Mouse (Mus musculus) intestine, embryonic 14.5 days (tissue): ENCODE measurements around the gene 1700029I15Rik. TPM values are rescaled to one million over a fixed set of nuclear protein-coding genes. Genes with fewer than 3 reads are reported as not detected.

Experiments used
- ATAC-seq: fragments of 200-750 bp; cut with Nextera tagmentation; replicated peaks from 2 replicates; pipeline ENCODE4 v1.8.0; 2017; ENCODE audit warnings: low read depth, moderate number of reproducible peaks, moderate TSS enrichment, moderate library complexity; ENCODE audit not compliant: low FRiP score, low TSS enrichment
- DNase-seq: peaks from one replicate; pipeline ENCODE4 v3.0.0-alpha.2; 2018; ENCODE audit warnings: low spot score
- H3K27ac ChIP-seq: fragments of 300-500 bp; sonication (generic); 2 replicates; pipeline ENCODE4 v1.5.1; 2014; ENCODE audit warnings: low read depth, mild to moderate bottlenecking, control low read depth
- H3K27me3 ChIP-seq: fragments of 300-500 bp; sonication (generic); replicated peaks from 2 replicates; pipeline ENCODE4 v1.6.1; 2014; ENCODE audit warnings: low read length, control low read depth; ENCODE audit not compliant: control insufficient read depth, insufficient read depth
- H3K36me3 ChIP-seq: fragments of 300-500 bp; sonication (generic); 2 replicates; pipeline ENCODE4 v1.6.1; 2014; ENCODE audit warnings: low read length, control low read depth; ENCODE audit not compliant: control insufficient read depth, insufficient read depth
- H3K4me1 ChIP-seq: fragments of 300-500 bp; sonication (generic); replicated peaks from 2 replicates; pipeline ENCODE4 v1.6.1; 2014; ENCODE audit warnings: low read length, control low read depth, mixed read lengths; ENCODE audit not compliant: control insufficient read depth, insufficient read depth
- H3K4me2 ChIP-seq: fragments of 300-500 bp; sonication (generic); 2 replicates; pipeline ENCODE4 v1.6.1; 2014; ENCODE audit warnings: low read length
- H3K4me3 ChIP-seq: fragments of 300-500 bp; sonication (generic); 2 replicates; pipeline ENCODE4 v1.5.1; 2014; ENCODE audit warnings: low read depth, low read length, control low read depth, mixed read lengths
- H3K9ac ChIP-seq: fragments of 300-500 bp; sonication (generic); 2 replicates; pipeline ENCODE4 v1.6.1; 2014; ENCODE audit warnings: mild to moderate bottlenecking, low read length
- H3K9me3 ChIP-seq: fragments of 300-500 bp; sonication (generic); 2 replicates; pipeline ENCODE4 v1.6.1; 2016; ENCODE audit warnings: low read length, control low read depth; ENCODE audit not compliant: control insufficient read depth
- WGBS: fragments of 180-500 bp; shearing (Covaris S2); extraction: QIAGEN DNeasy Blood & Tissue Kit; methylation state at CpG from one replicate; pipeline ENCODE4 v1.1.7; 2014; 5-methylcytosine and 5-hydroxymethylcytosine counted together
- polyA plus RNA-seq: library from polyadenylated mRNA; unstranded; fragments of >200 nt; fragmentation: Nextera tagmentation; extraction: Ambion mirVana; gene quantifications from 2 replicates; pipeline ENCODE4 v1.2.1, GENCODE M21; 2014

1700029I15Rik gene
- polyA plus RNA-seq, 1 experiment from 2014 or later, result 1.7 TPM

DNA sequence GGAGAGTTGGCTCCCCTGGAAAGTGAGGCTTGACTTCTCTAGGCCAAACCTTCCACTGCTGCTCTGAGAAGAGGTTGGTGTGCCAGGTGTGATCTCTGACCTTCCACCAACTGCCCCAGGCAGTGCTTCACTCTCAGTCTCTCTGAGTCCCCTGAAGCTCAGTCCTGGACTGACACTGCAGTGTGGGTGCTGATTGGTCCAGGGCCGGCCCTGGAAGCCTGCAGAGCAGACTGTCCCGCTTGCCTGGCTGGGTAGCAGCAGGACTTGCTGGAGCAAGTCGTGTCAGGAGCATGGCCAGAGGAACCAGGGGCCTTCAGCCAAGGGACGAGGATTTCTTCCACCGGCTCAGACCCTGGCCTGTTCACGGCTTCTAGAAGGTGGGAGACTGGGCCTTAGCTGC lies 22.4 kb downstream of the 1700029I15Rik start:
- DNase-seq (no peak), ATAC-seq (no peak)
- no peak overlapping the region for H3K27ac ChIP-seq
- H3K9me3 ChIP-seq, result no peaks in the 10 kb centered on the region
- H3K4me3 ChIP-seq, result no peak overlapping the region
- WGBS, result 87% methylated on average over 6 of the region's 6 CpGs
- H3K27me3 ChIP-seq, result peaks cover 7% of the 10 kb centered on the region; the same call in 1 of the 2 replicates
- H3K9ac ChIP-seq, result no peak overlapping the region
- peaks cover 45% of the 10 kb centered on the region for H3K36me3 ChIP-seq
- no peak overlapping the region for H3K4me2 ChIP-seq
- 0 out of 2 replicates have a peak, but pooled peaks cover 6% of the 10 kb centered on the region for H3K4me1 ChIP-seq

DNA sequence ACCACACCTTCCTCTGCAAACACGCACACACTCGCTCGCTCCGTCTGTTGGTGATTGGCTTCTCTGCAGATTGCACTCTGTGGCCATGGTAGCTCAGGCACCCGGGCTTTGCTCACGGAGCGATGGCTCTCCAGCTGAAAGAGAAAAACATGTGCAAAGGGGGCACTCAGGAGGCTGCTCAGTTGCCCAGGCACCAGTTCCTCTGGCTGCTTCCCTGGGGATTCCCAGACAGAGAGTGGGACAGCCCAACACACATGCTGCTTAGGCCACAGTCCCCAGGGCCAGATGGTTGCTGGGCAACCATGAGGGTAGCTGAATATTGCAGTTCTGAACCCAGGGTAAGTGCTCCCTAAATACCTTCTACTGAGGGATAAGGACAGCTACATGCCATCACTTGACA lies 23.3 kb downstream of the 1700029I15Rik start:
- H3K9ac ChIP-seq, result no peak overlapping the region
- no peak overlapping the region for H3K27ac ChIP-seq
- H3K4me3 ChIP-seq, result no peak overlapping the region
- no peak overlapping the region for H3K4me2 ChIP-seq
- DNase-seq (no peak), ATAC-seq (no peak)
- H3K36me3 ChIP-seq, result peaks cover 55% of the 10 kb centered on the region
- WGBS, result 91% methylated on average over 7 of the region's 7 CpGs
- H3K27me3 ChIP-seq, result peaks cover 2% of the 10 kb centered on the region; the same call in 1 of the 2 replicates
- H3K9me3 ChIP-seq, result no peaks in the 10 kb centered on the region
- H3K4me1 ChIP-seq, result 0 out of 2 replicates have a peak, but pooled peaks cover 4% of the 10 kb centered on the region

DNA sequence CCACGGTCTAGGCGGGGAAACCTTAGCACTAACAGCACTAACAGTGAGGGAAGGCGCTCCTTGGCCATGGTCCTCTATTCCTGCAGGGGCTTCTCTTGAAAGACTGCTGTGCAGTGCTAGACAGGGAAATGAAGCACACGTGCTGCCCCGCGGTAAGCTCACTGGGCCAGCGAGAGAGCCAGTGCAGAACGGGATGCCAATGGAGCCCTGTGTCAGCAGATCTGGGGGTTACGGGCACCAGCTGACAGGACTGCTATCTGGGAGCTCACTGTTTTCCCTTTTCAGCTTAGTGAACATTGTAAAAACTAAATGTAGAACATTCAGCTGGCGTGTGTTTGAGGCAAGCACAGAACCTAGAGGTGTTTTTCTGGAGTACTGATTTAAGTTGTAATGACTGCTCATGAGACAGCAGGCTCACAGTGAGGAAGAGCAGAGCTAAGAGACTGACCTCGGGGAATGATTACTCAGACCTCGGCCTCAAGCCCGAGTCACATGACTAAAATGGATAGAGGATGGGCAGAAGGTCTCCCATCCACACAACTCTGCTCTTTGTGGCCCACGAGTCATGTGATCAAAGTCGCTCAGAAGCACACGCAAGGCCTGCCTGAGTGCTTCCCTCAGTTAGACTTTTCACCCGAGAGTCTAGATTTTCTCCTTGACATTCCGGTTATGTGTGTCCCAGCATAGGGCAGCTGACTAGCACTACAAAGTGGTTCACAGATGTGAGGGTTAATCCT lies 26.1 kb downstream of the 1700029I15Rik start:
- no peak overlapping the region for H3K27ac ChIP-seq
- DNase-seq (no peak), ATAC-seq (no peak)
- peaks cover 83% of the 10 kb centered on the region for H3K36me3 ChIP-seq
- H3K4me3 ChIP-seq, result no peak overlapping the region
- H3K27me3 ChIP-seq, result no peaks in the 10 kb centered on the region
- H3K9me3 ChIP-seq, result no peaks in the 10 kb centered on the region
- WGBS, result 88% methylated on average over 18 of the region's 18 CpGs
- no peaks in the 10 kb centered on the region for H3K4me1 ChIP-seq
- H3K4me2 ChIP-seq, result no peak overlapping the region
- H3K9ac ChIP-seq, result no peak overlapping the region

DNA sequence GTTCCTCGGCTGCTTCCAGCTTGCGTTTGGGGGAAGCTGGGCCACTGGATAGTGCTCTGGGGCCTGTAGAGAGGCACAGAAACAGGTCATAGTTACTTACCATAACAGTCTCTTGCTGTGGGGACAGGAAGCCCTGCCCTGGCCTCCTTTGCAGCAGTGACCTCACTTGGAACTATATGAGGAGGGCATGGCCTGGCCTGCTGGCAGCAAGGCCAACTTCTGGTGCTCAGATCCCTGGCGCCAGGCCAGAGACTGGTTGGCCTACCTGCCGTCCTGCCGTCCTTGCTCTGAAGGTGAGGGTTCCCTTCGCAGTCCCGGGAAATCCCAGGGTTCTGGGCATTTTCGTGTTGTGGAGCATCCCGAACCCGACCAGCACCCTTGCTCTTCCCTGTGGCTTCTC lies 29.4 kb downstream of the 1700029I15Rik start:
- 94% methylated on average over 10 of the region's 10 CpGs for WGBS
- Histone ChIP-seq H3K36me3 (peaks cover 90% of the 10 kb centered on the region), H3K4me3 (no peak overlapping the region), H3K27ac (no peak overlapping the region), H3K9ac (no peak overlapping the region), H3K9me3 (no peaks in the 10 kb centered on the region), H3K4me1 (no peaks in the 10 kb centered on the region), H3K27me3 (no peaks in the 10 kb centered on the region), H3K4me2 (no peak overlapping the region)
- no peak for DNase-seq
- no peak for ATAC-seq

DNA sequence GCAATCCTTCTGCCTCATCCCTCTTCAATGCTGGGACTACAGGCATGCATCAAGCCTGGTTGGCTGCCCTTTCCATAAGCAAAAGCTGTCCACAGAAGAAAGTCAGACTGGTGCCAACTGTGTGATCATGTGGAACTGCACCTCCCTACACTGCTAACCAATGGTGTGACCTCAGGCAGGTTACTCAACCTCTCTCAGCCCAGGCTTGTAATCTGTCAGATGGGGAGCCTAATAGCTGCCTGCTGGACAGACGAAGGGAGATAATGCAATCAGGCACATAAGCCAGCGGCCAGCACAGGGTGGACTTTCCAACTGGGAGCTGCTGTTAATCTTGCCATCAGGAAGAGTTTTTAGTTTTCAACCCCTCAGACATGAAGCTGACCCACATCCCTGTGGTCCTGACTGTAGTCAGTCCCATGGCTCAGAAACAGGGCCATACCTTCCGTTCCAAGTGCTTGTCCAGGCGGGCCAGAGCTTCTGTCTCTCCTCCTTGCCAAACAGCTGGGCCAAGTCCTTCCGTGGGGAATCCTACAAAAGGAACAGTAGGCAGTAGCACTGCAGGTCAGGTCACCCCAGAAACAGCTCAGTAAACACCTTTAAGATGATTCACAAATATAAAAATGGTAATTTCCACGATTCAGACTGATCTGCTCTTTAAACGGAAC lies 39.5 kb downstream of the 1700029I15Rik start:
- H3K36me3 ChIP-seq, result peaks cover 79% of the 10 kb centered on the region
- ATAC-seq, result no peak

DNA sequence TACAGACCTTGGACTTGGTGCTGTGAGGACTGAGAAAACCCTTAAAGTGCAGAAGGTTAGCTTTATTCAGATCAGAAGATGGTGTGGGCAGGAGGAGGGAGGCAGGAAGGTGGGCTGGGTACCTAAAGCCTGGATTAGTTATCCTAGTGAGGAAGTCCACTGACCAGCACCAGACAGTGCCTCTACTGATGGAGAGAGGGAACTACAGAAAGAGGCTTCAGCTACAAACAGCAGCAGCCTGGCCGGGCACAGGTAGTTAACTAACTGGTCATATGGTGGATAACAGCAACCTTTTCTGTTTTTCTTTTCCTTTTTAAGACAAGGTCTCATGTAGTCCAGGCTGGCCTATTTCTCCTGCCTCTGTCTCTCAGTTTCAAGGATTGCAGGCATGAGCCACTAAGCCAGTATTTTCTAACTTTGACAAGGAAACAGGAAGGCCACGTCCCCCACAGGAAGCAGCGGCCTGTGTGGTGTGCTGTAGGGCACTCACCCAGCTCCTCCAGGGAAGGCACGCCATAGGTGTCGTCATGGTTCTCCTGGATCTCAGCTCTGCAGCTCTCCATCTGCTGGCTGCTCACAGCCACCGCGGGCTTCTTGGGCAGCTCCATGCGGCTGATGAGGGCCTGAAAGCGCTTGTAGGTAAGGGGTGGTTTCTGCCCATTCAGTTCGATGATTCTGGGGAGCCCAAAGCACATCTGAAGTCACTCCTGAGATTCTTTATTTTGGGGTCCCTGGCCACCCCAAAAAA lies 40.2 kb downstream of the 1700029I15Rik start:
- DNase-seq, result no peak
- Histone ChIP-seq H3K4me2 (no peak overlapping the region), H3K27me3 (no peaks in the 10 kb centered on the region), H3K9ac (no peak overlapping the region), H3K4me1 (peaks cover 6% of the 10 kb centered on the region), H3K27ac (no peak overlapping the region), H3K9me3 (no peaks in the 10 kb centered on the region), H3K36me3 (peaks cover 76% of the 10 kb centered on the region), H3K4me3 (no peak overlapping the region)
- no peak for ATAC-seq
- WGBS, result 66% methylated on average over 10 of the region's 10 CpGs

More for the DNA sequence above, 39.5 kb downstream of the 1700029I15Rik start:
- H3K9me3 ChIP-seq, result no peaks in the 10 kb centered on the region
- WGBS, result 95% methylated on average over 7 of the region's 7 CpGs
- no peak overlapping the region for H3K4me3 ChIP-seq
- no peak overlapping the region for H3K27ac ChIP-seq
- H3K9ac ChIP-seq, result no peak overlapping the region
- H3K27me3 ChIP-seq, result no peaks in the 10 kb centered on the region
- no peak for DNase-seq
- peaks cover 3% of the 10 kb centered on the region for H3K4me1 ChIP-seq
- no peak overlapping the region for H3K4me2 ChIP-seq

DNA sequence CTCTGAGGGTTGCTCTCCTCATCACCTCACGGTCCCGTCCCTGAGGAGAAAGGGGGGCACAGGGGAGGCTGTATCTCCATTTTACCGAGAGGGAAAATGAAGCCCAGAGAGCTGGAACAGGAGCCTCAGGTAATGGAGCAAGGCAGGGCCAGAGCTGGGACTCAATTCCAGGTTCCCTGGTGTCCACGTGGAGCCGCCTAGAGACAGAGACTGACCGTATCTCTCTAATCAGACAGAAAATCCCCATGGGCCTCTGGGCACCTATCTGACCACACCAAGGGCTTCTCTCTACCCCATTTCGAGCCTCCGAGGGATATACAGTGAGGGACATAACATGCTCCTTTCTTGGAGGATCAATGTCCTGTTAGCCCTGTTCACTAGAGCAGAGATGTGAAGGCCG lies 40.8 kb downstream of the 1700029I15Rik start:
- ATAC-seq, result no peak
- H3K27me3 ChIP-seq, result no peaks in the 10 kb centered on the region
- 90% methylated on average over 9 of the region's 9 CpGs for WGBS
- no peak overlapping the region for H3K9ac ChIP-seq
- no peak overlapping the region for H3K27ac ChIP-seq
- DNase-seq, result no peak
- H3K9me3 ChIP-seq, result no peaks in the 10 kb centered on the region
- no peak overlapping the region for H3K4me3 ChIP-seq
- H3K4me1 ChIP-seq, result peaks cover 11% of the 10 kb centered on the region
- H3K4me2 ChIP-seq, result no peak overlapping the region
- peaks cover 71% of the 10 kb centered on the region for H3K36me3 ChIP-seq

DNA sequence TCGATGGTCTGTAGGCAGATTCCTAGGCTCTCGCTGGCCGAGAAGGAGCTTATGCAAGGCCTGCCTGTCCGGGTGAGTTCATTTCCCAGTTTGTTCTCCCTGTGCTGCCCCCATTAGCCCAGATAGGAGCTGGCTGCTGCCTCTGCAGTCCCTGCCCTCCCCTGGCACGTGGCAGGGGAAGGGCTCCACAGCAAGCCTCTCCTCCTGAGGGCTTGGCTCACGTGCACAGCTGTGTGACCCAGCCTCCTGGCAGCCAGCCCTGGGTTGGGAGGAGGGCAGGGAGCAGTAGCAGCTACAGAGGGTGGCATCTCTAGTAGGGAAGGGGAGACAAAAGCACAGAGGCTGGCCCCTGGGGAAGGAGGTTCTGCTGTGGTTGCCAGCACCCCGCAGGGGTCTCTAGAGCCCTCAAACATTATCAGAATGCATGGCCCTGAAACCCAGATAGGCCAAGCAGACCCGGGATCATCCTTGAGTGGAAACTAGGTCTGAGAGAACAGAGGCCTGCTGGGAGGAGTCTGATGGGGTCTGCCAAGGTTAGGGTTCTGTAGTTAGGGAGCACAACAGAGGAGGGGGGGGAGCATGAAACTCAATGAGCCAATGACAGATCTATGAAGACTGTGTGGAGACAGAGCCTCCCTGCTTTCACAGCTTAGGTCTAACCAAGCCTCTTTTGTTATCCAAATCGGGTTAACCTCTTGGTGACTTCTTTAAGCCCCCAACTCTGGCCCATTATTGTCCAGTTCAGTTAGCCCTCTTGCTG lies 41.5 kb downstream of the 1700029I15Rik start:
- DNase-seq (no peak), ATAC-seq (no peak)
- Histone ChIP-seq H3K4me3 (no peak overlapping the region), H3K27me3 (no peaks in the 10 kb centered on the region), H3K9ac (no peak overlapping the region), H3K9me3 (no peaks in the 10 kb centered on the region), H3K36me3 (peaks cover 66% of the 10 kb centered on the region), H3K4me1 (peaks cover 16% of the 10 kb centered on the region), H3K27ac (peak overlapping the region; percentile 60; the same call in 1 of the 2 replicates), H3K4me2 (no peak overlapping the region)
- 80% methylated on average over 9 of the region's 9 CpGs for WGBS
